Mouse (Mus musculus): ENCODE data around the gene Tas1r1.

Tas1r1 gene

GRCm38 (mm10) chr4:152038225-152038984, at the start of gene Tas1r1:
TSS of gene Tas1r1 (minus strand) at chr4:152038568.
- no peak for DNase-seq

- DNase-seq: no peak
These were observed 49.8 kb upstream of the Tas1r1 start for GRCm38 (mm10) chr4:152088133-152088532.

- no peak for DNase-seq
These were observed 49.1 kb upstream of the Tas1r1 start for GRCm38 (mm10) chr4:152087211-152088081.

- DNase-seq: peak; percentile 81
These were observed 48.3 kb upstream of the Tas1r1 start for GRCm38 (mm10) chr4:152086505-152087210.

- no peak for DNase-seq
These were observed 46.2 kb upstream of the Tas1r1 start for GRCm38 (mm10) chr4:152084616-152085015.

- DNase-seq: no peak
These were observed 45.3 kb upstream of the Tas1r1 start for GRCm38 (mm10) chr4:152083611-152084220.

- DNase-seq: no peak
These were observed 41.6 kb upstream of the Tas1r1 start for GRCm38 (mm10) chr4:152079931-152080330.

- DNase-seq: no peak
These were observed 40.9 kb upstream of the Tas1r1 start for GRCm38 (mm10) chr4:152079261-152079660.

- no peak for DNase-seq
These were observed 39.8 kb upstream of the Tas1r1 start for GRCm38 (mm10) chr4:152078105-152078530.

- DNase-seq: no peak
These were observed 38.8 kb upstream of the Tas1r1 start for GRCm38 (mm10) chr4:152077191-152077590.

- DNase-seq: no peak
These were observed 36.2 kb upstream of the Tas1r1 start for GRCm38 (mm10) chr4:152074548-152074947.

- no peak for DNase-seq
These were observed 35.3 kb upstream of the Tas1r1 start for GRCm38 (mm10) chr4:152073715-152074114.

GRCm38 (mm10) chr4:152072655-152073054, 34.3 kb upstream of the Tas1r1 start:
- DNase-seq: no peak

GRCm38 (mm10) chr4:152072121-152072601, 33.8 kb upstream of the Tas1r1 start, which contains the start of gene Plekhg5:
TSS of gene Plekhg5 (plus strand) at chr4:152072498.
- DNase-seq: no peak

- no peak for DNase-seq
These were observed 32.4 kb upstream of the Tas1r1 start for GRCm38 (mm10) chr4:152070494-152071396.

GRCm38 (mm10) chr4:152069245-152069644, 30.9 kb upstream of the Tas1r1 start:
- no peak for DNase-seq

- no peak for DNase-seq
These were observed 29.9 kb upstream of the Tas1r1 start for GRCm38 (mm10) chr4:152068166-152068724.

- DNase-seq: no peak
These were observed 28.9 kb upstream of the Tas1r1 start for GRCm38 (mm10) chr4:152067280-152067679.

GRCm38 (mm10) chr4:152062390-152063110, 24.2 kb upstream of the Tas1r1 start:
- no peak for DNase-seq

- DNase-seq: no peak
These were observed 6.2 kb upstream of the Tas1r1 start for GRCm38 (mm10) chr4:152044609-152045008.

Measured in thymus, postnatal 4 days (tissue).